Mouse (Mus musculus) right cerebral cortex, adult 2 months (tissue): ENCODE data around the gene Exoc4.

Source experiments
- DNase-seq, 2 experiments: peaks; one replicate each; pipeline ENCODE4 v3.0.0; 2021 to 2022; ENCODE audit warnings: low spot score in 2 of 2

Exoc4 gene

DNA sequence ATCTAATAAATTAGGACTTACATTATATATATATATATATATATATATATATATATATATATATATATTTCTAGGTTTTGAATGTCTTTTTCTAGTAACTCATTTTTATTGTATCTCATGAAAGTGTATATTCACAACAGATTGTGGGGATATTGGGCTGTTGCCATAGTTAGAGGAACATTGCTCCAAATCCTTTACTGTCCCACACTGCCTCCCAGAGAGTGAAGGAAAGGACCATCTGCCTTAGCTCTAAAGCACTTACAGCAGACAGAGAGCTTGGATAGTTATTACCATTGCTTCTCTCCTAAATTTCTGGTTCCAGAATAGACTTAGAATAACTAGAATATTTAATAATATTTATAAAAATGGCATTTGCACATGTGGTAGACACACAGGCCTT is 512.7 kb downstream of the Exoc4 start:
- DNase-seq, result no peak

DNA sequence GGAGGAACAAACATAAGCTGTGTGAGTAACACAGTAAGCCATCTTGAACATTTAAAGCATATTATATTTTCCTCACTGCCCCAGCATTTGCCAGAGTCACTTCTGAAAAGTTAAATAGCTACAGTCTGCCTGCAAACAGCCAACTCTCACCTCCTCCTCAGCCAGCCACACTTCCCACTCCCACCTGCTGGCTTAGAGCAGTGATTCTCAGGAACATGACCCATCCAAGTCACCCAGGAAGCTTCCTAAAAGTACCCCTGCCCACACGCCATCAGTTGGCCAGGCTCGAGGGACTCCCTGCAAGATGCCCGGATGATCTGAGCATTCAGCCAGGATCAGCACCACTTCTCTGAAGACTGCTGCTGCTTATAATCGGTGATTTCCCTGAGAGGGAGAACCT is 514.4 kb downstream of the Exoc4 start:
- peak; percentile 84 for DNase-seq

- DNase-seq, result no peak
These were observed 515.1 kb downstream of the Exoc4 start for GRCm38 (mm10) chr6:33763970-33764369.

DNA sequence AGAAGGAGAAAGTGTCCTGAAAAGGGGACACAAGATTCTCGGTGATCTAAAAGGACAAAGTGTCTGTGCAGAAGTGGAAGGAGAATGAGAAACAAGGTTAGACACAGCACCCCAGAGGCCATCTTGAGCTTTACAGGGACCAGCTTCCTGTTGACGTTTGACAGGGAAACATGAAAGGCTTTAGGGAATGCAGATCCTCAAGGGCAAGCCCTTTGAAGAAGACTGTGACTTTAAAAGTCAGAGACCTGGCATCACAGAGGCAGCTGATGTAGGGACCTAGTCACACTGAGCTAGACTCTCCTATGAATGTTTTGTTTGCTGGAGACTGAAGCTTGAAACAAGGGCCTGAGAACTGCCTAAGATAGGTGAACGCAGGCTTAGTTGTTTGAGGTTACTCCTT is 520.4 kb downstream of the Exoc4 start:
- DNase-seq, result no peak

- DNase-seq, result no peak
These were observed 521.1 kb downstream of the Exoc4 start for GRCm38 (mm10) chr6:33770021-33770420.

DNA sequence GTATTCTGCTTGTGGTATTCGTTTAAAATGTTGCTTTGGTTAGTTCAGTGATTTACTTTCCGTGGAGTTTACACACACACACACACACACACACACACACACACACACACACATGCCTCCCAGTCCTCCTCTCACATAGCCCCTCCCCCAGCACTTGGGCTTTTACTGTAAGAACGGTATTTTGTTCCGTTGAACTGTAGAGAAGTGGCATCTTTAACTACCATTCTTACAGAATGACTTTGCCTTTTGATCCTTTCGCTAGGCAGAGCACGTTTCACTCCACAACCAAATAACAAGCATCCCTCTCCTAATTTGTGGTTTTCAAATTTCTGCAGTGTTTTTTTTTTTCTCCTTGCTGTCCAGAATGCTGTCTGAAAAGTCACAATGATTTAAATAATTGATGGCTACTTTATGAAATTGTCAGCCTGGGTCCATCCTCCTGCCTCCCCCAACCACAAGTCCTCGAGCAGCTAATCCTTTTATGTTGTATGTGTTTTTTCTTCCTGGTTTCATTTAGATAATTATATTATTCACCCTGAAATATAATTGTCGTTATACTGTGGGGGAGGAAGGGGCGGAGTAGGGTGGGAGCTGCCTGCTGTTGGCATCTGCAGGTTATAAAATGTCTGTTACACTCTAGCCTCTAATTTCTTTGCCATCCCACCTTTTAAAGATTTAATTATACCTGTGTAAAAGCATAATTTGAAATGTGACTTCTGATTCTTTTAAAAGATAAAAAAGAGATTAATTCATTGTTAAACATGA is 523.8 kb downstream of the Exoc4 start:
- DNase-seq, result no peak

DNA sequence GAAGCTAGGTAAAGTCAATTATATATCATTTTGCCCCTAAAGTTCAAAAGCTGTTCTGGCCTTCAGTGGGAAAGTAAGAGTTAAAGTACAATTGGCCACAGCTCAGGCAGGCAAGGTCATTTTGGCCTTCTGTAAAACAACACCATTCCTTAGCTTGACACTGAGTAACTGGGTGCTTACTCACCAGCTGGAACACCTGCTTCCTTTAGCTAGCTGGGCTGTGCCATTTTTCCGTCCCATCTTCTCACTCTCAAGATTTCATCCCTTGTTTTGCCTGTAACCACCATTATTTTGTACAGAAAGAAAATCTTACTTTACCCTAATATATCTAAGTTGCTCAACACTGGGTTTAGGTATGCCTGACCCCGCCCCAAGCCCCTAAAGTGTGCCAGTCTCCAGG is 543.7 kb downstream of the Exoc4 start:
- DNase-seq, result no peak

DNA sequence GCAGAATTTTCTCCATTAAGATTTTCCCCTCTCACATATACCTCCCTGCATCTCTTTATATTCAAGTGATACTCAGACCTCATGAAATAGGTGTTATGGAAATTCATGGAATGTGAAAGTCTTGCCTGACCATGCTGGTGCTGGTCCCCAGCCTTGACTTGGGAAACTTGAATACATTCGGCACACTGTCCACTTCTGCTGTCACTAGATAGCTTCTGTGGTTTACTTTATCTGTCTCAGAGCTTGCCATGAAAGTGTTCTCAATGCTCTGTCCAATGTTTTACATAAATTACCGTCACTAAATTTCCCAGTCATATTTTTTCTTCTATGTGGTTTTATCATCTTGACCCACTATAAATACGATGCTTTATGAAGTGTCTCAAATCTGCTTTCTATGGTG is 552.4 kb downstream of the Exoc4 start:
- no peak for DNase-seq

DNA sequence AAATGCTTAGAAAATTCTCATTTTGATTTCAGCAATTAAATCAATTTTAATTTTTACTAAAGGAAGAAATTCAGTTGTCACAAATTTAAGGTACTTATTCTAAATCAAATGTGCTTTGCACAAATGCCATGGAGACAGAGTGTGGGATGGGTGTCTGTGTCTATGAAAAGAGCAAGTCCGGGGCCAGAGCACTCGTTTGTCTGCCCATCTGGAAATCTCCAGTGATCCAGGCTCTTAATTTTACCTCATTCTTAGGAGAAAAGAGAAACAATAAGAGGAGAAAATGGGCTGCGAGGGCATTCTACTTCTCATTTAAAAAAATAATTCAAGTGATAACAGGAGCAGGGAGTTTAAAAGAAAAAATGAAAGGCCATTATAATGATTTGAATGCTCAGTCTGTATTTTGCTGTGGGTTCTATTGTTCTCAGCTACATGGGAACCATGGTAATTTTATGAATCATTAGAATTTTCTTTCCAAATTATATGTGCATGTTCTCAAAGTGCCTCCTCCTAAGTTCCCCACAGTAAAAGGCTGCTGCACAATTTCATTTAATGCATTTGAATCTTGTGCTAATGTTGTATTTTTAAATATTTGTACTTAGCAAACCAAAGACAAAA is 554.7 kb downstream of the Exoc4 start:
- DNase-seq, result no peak

DNA sequence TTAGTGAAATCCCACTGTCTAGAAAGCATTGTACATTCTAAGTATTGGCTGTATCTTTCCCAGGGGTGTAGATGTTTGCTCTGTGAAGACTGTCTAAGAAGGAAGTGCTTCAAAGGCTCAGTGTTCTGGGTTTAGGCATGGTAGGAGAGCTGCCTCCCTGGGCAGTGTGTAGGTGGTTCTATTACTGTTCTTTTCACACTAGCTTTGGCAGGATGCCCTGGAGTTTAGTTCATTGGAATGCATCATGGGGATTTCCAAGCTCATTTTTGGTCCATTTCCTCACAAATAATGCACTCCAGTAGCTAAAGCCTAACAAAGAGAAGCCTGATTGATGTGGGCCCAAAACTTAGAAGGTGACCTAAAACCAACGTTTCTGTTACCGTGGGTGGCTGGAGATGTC is 555.9 kb downstream of the Exoc4 start:
- peak; percentile 88 for DNase-seq

DNA sequence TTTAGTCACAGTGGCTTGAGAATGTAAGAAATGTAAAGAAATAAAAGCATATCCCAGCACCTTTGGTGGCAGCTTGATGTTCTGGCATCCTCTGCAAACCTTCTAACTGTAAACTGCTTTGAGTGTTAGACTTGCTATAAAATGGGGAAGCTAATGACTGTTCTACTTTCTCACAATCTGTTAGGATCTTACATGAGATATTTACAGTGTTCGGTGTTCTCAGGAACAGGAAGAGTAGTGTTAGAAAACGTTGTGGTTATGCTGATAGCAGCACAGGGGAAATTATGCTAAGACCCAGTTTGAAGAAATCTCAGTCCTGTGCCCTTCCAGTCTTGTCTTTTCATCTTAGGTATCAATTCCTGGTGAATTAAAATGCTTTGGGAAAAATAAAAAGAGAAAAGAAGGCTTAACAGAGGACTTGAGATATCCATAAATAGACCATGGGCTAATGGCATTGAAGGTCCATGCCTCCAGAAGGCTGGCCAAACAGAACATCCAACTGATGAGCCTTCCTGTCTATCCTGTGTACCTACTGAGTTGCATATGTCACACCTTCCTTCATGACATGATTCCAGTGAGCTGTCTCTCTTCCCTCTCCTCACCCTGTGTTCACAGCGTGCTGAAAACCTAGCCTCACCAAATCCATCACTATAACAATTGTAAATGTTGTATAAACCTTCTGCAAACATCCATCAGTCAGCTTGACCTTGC is 557.3 kb downstream of the Exoc4 start:
- DNase-seq, result no peak

- DNase-seq, result no peak
These were observed 565.5 kb downstream of the Exoc4 start for GRCm38 (mm10) chr6:33814386-33814785.

DNA sequence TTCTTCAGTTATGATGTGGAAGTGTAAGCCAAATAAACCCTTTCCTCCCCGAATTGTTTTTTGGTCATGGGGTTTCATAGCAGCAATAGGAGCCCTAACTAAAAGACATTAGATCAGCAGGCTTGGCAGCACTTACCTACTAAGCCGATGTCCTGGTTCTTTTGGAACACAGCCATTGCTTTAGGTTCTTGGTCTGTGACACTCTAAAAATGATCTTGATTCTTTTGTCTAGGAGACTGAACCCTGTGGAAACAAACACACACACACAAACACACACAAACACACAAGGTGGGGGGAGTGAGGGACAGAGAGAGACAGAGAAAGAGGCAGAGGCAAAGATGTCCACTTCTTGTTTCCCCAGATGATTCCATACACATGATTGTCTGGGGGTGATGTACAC is 574.3 kb downstream of the Exoc4 start:
- no peak for DNase-seq

GRCm38 (mm10) chr6:33823777-33824302 is 575.0 kb downstream of the Exoc4 start:
- DNase-seq, result peak; percentile 57 to 68

DNA sequence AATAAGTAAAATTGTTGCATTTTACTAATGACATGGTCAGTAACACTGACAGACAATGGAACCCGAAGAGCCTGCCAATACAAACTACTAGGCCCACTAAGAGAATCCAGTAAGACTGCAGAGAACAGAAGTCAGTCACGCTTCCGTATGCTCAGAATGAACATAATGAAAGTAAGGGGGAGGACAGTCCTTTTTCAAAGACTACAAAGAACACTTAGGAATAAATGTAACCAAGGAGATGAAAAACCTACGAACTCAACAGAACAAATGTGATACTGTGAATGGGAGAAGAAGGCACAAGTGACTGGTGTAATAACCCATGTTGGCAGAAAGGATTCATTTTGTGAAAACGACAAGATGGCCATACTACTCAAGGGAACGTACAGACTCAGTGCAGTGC is 579.6 kb downstream of the Exoc4 start:
- no peak for DNase-seq

GRCm38 (mm10) chr6:33829261-33829660 is 580.4 kb downstream of the Exoc4 start:
- DNase-seq, result no peak

DNA sequence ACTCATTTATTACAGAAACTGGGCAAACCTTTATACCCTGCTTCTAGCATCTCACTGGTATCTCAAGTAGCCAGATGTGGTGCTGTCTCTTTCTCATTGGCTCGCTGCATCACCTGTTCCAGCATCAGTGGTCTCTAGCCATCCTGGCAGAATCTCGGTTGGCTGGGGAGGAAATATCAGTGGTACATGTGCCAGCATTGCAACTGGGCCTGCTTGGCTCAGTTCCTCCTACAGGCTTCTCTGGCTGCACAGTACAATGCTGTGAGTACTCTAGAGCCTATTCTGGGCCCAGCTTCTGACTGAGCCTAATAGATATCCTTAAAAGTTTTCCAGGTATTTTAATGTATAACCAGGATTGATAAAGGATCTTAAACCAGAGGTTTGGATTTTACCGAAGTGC is 582.4 kb downstream of the Exoc4 start:
- DNase-seq, result no peak

GRCm38 (mm10) chr6:33832978-33833377 is 584.1 kb downstream of the Exoc4 start:
- no peak for DNase-seq

GRCm38 (mm10) chr6:33836048-33836780 is 587.3 kb downstream of the Exoc4 start:
- no peak for DNase-seq

- DNase-seq, result no peak
These were observed 594.0 kb downstream of the Exoc4 start for GRCm38 (mm10) chr6:33842901-33843300.

DNA sequence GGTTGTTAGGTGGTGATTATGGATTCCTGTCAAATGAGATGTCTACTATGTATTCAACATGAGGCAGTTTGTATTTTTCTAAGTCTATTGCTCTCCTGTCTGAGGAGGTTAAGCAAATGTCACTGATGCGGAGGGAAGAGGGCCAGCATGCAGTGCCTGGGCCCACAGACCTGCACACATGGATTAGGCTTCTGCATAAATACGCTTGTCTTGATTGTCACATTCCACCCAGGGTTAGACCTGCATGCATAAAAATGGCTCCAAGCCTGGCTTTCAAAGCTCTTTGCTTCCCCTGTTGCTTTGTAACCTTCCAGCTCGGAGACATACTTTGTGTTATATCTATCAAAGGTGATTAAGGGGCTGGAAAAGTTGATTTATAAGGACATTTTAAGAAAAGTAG is 610.2 kb downstream of the Exoc4 start:
- DNase-seq, result no peak

DNA sequence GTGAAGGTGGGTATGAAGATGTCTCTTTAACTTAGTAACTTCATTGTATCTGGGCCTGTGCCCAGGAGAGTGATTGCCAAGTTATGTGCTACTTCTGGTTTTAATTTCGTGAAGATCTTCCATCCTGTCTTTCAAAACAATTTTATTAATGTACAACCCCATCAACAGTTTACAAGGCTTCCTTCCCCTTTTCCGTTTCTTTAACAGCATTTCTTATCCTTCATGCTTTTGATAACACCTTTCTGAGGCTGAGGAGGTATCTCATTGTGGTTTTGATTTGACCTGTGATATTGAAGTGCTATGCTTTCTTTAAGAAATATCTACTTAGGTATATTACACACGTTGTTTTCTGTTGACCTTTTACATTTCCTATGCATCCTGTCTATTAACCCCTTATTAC is 616.9 kb downstream of the Exoc4 start:
- DNase-seq, result no peak
